Mouse (Mus musculus): ENCODE measurements around the gene Tbxa2r. TPM values are rescaled to one million over a fixed set of nuclear protein-coding genes. Genes with fewer than 3 reads are reported as not detected.

The Tbxa2r gene
- polyA plus RNA-seq, 2 experiments: 1.9 to 2.4 TPM

DNA sequence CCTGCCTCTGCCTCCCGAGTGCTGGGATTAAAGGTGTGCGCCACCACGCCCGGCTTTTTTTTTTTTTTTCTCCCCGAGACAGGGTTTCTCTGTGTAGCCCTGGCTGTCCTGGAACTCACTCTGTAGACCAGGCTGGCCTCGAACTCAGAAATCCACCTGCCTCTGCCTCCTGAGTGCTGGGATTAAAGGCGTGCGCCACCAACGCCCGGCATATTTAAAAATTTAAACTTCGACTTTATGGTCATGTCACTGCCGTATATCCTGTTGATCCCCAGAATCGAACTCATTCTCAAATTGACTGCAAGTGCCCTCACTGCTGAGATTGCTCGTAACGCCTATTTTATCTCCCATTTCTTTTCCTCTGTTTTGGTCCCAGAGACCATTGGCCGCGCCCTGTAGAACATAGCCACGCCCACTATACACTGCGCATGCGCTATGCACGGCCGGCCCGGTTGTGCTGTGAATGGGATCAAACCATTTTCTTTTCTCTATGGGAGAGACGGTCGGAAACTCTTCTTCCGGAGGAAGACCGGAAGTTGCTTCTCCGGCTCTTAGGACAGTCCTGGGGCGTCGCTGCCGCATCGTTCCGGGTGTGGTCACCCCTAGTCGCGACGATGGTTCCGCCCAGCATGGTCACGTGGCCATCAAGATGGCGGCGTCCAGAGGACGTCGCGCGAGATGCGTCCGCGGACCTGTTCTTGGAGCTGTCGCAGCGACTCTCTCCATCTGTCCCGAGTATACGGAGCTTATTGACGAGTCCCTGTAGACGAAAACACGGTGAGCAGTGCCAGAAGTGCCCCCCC lies 55.5 kb downstream of the Tbxa2r start, which contains the start of the genes Dohh and Gm48551:
Dohh (plus strand) TSS at position 627 of the 803 bp plus-strand sequence.
Gm48551 (plus strand) TSS at position 665 of the 803 bp plus-strand sequence.
- peaks cover 47 to 50% of the 10 kb centered on the region in 2 experiments for H3K4me1 ChIP-seq (replicated peaks; ENCODE audit: control insufficient read depth in 2 of 2, insufficient read depth in 2 of 2, low read length in 1 of 2)

DNA sequence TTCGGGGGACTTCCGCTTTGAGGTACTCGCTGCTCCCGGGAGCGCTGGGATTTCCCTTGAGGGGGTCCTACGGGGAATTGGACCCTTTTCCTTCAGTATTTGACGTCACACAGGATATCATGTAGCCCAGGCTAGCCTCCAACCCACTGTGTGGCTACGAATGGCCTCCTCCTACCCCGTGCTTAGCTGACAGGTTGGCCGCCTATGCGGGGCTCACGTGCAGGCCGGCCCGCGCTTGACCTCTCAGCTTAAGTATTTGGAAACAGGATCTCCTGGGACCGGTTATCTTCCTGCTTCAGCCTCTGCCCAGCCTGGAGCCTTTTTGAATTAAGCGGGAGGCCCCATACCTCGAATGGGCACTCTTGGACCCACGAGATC lies 56.1 kb downstream of the Tbxa2r start:
- peaks cover 11% of the 10 kb centered on the region for H3K36me3 ChIP-seq (replicated peaks; ENCODE audit: control insufficient read depth, insufficient read depth, low read depth)
- H3K9me3 ChIP-seq (ENCODE audit: control insufficient read depth, low read length): no peaks in the 10 kb centered on the region
- H3K4me2 ChIP-seq (ENCODE audit: low read depth): peak overlapping the region; percentile 93
- peak overlapping the region; percentile 87 to 98 for H3K4me3 ChIP-seq (ENCODE audit: insufficient read depth in 1 of 2, low read depth in 2 of 2, low read length in 2 of 2)
- TF ChIP-seq CTCF (IDR thresholded peaks at IDR 0.05; ENCODE audit: low read depth) (no peak), EP300 (IDR thresholded peaks at IDR 0.05; ENCODE audit: low read depth) (no peak)
- ATAC-seq (ENCODE audit: insufficient read depth) (no peak; the same call in 1 of the 2 replicates), DNase-seq (ENCODE audit: low read depth in 3 of 3, low spot score in 3 of 3) (no peak)
- peaks cover 42 to 44% of the 10 kb centered on the region in 2 experiments for H3K4me1 ChIP-seq (replicated peaks; ENCODE audit: control insufficient read depth in 2 of 2, insufficient read depth in 2 of 2, low read length in 1 of 2)
- under 1% methylated on average over 19 of the region's 19 CpGs for WGBS (ENCODE audit: insufficient replicate concordance)
- no peaks in the 10 kb centered on the region for H3K27me3 ChIP-seq (ENCODE audit: control insufficient read depth, insufficient read depth, low read length)
- peak overlapping the region; percentile 97 for H3K27ac ChIP-seq
- peak overlapping the region; percentile 92 for H3K9ac ChIP-seq (replicated peaks)

More for the DNA sequence above, 55.5 kb downstream of the Tbxa2r start, which contains the start of the genes Dohh and Gm48551:
- ATAC-seq (ENCODE audit: insufficient read depth): peak; percentile 78
- peak; percentile 98 for DNase-seq (ENCODE audit: low read depth in 3 of 3, low spot score in 3 of 3)
- no peaks in the 10 kb centered on the region for H3K27me3 ChIP-seq (ENCODE audit: control insufficient read depth, insufficient read depth, low read length)
- WGBS (ENCODE audit: insufficient replicate concordance): 4% methylated on average over 50 of the region's 54 CpGs
- H3K36me3 ChIP-seq (replicated peaks; ENCODE audit: control insufficient read depth, insufficient read depth, low read depth): peaks cover 11% of the 10 kb centered on the region
- H3K4me2 ChIP-seq (ENCODE audit: low read depth): peak within 1 kb of the TSS; percentile 93
- no peaks in the 10 kb centered on the region for H3K9me3 ChIP-seq (ENCODE audit: control insufficient read depth, low read length)
- peak; percentile 20; the same call in 1 of the 2 replicates for TF ChIP-seq CTCF (IDR thresholded peaks at IDR 0.05; ENCODE audit: low read depth)
- TF ChIP-seq EP300 (IDR thresholded peaks at IDR 0.05; ENCODE audit: low read depth): no peak
- peak within 1 kb of the TSS; percentile 87 to 98 for H3K4me3 ChIP-seq (ENCODE audit: insufficient read depth in 1 of 2, low read depth in 2 of 2, low read length in 2 of 2)
- peak within 1 kb of the TSS; percentile 92 for H3K9ac ChIP-seq (replicated peaks)
- peak within 1 kb of the TSS; percentile 97 for H3K27ac ChIP-seq

Other genes starting within 250 kb of the Tbxa2r start
Only the 30 nearest of the 33 such genes appear.
- 56.0 and 60.3 TPM in 2 replicates for gene Map2k2, start 222.8 kb upstream of the Tbxa2r start, polyA plus RNA-seq (2012; rRNA removed)
- 90.0 and 98.9 TPM in 2 replicates for gene Map2k2, start 222.8 kb upstream of the Tbxa2r start, polyA plus RNA-seq (2014; fragmentation: Nextera tagmentation; extraction: Ambion mirVana)
- 15.2 and 16.3 TPM in 2 replicates for gene Zbtb7a, start 193.5 kb upstream of the Tbxa2r start, polyA plus RNA-seq (2012; rRNA removed)
- 25.1 and 30.8 TPM in 2 replicates for gene Zbtb7a, start 193.5 kb upstream of the Tbxa2r start, polyA plus RNA-seq (2014; fragmentation: Nextera tagmentation; extraction: Ambion mirVana)
- 11.2 and 13.2 TPM in 2 replicates for gene Pias4, start 160.8 kb upstream of the Tbxa2r start, polyA plus RNA-seq (2012; rRNA removed)
- 14.9 and 19.0 TPM in 2 replicates for gene Pias4, start 160.8 kb upstream of the Tbxa2r start, polyA plus RNA-seq (2014; fragmentation: Nextera tagmentation; extraction: Ambion mirVana)
- gene Eef2, start 152.1 kb upstream of the Tbxa2r start, polyA plus RNA-seq (2012; rRNA removed): 476 and 570 TPM in 2 replicates
- 233 and 270 TPM in 2 replicates for gene Eef2, start 152.1 kb upstream of the Tbxa2r start, polyA plus RNA-seq (2014; fragmentation: Nextera tagmentation; extraction: Ambion mirVana)
- 16.6 and 17.6 TPM in 2 replicates for gene Dapk3, start 145.7 kb upstream of the Tbxa2r start, polyA plus RNA-seq (2012; rRNA removed)
- 13.0 and 16.5 TPM in 2 replicates for gene Dapk3, start 145.7 kb upstream of the Tbxa2r start, polyA plus RNA-seq (2014; fragmentation: Nextera tagmentation; extraction: Ambion mirVana)
- not detected in 2 replicates for gene 4930442H23Rik, start 144.9 kb upstream of the Tbxa2r start, polyA plus RNA-seq (2012; rRNA removed)
- gene 4930442H23Rik, start 144.9 kb upstream of the Tbxa2r start, polyA plus RNA-seq (2014; fragmentation: Nextera tagmentation; extraction: Ambion mirVana): not detected in 2 replicates
- not detected in 2 replicates for gene Nmrk2, start 126.7 kb upstream of the Tbxa2r start, polyA plus RNA-seq (2012; rRNA removed)
- gene Nmrk2, start 126.7 kb upstream of the Tbxa2r start, polyA plus RNA-seq (2014; fragmentation: Nextera tagmentation; extraction: Ambion mirVana): not detected in 2 replicates
- gene Atcay, start 97.9 kb upstream of the Tbxa2r start, polyA plus RNA-seq (2012; rRNA removed): 0.01 and 0.14 TPM in 2 replicates
- not detected in 2 replicates for gene Atcay, start 97.9 kb upstream of the Tbxa2r start, polyA plus RNA-seq (2014; fragmentation: Nextera tagmentation; extraction: Ambion mirVana)
- gene Zfr2, start 95.6 kb upstream of the Tbxa2r start, polyA plus RNA-seq (2012; rRNA removed): 0.39 and 0.46 TPM in 2 replicates
- 0.21 and 0.38 TPM in 2 replicates for gene Zfr2, start 95.6 kb upstream of the Tbxa2r start, polyA plus RNA-seq (2014; fragmentation: Nextera tagmentation; extraction: Ambion mirVana)
- 0.74 and 1.1 TPM in 2 replicates for gene Matk, start 75.8 kb upstream of the Tbxa2r start, polyA plus RNA-seq (2012; rRNA removed)
- 1.3 and 1.6 TPM in 2 replicates for gene Matk, start 75.8 kb upstream of the Tbxa2r start, polyA plus RNA-seq (2014; fragmentation: Nextera tagmentation; extraction: Ambion mirVana)
- 42.8 and 49.9 TPM in 2 replicates for gene Mrpl54, start 61.8 kb upstream of the Tbxa2r start, polyA plus RNA-seq (2012; rRNA removed)
- 113 and 120 TPM in 2 replicates for gene Mrpl54, start 61.8 kb upstream of the Tbxa2r start, polyA plus RNA-seq (2014; fragmentation: Nextera tagmentation; extraction: Ambion mirVana)
- 14.3 and 14.6 TPM in 2 replicates for gene Apba3, start 61.8 kb upstream of the Tbxa2r start, polyA plus RNA-seq (2012; rRNA removed)
- 15.7 and 16.1 TPM in 2 replicates for gene Apba3, start 61.8 kb upstream of the Tbxa2r start, polyA plus RNA-seq (2014; fragmentation: Nextera tagmentation; extraction: Ambion mirVana)
- 0.38 and 0.40 TPM in 2 replicates for gene Tjp3, start 37.1 kb upstream of the Tbxa2r start, polyA plus RNA-seq (2012; rRNA removed)
- gene Tjp3, start 37.1 kb upstream of the Tbxa2r start, polyA plus RNA-seq (2014; fragmentation: Nextera tagmentation; extraction: Ambion mirVana): 0.20 and 0.37 TPM in 2 replicates
- gene Pip5k1c, start 35.8 kb upstream of the Tbxa2r start, polyA plus RNA-seq (2012; rRNA removed): 12.8 and 13.1 TPM in 2 replicates
- 10.5 and 12.5 TPM in 2 replicates for gene Pip5k1c, start 35.8 kb upstream of the Tbxa2r start, polyA plus RNA-seq (2014; fragmentation: Nextera tagmentation; extraction: Ambion mirVana)
- gene Cactin, start 7.6 kb upstream of the Tbxa2r start, polyA plus RNA-seq (2012; rRNA removed): 20.8 and 24.3 TPM in 2 replicates
- 12.1 and 16.6 TPM in 2 replicates for gene Cactin, start 7.6 kb upstream of the Tbxa2r start, polyA plus RNA-seq (2014; fragmentation: Nextera tagmentation; extraction: Ambion mirVana)
- gene Gipc3, start 14.5 kb downstream of the Tbxa2r start, polyA plus RNA-seq (2012; rRNA removed): 0.01 TPM in 2 replicates
- not detected in 2 replicates for gene Gipc3, start 14.5 kb downstream of the Tbxa2r start, polyA plus RNA-seq (2014; fragmentation: Nextera tagmentation; extraction: Ambion mirVana)
- 20.6 and 24.9 TPM in 2 replicates for gene Hmg20b, start 21.7 kb downstream of the Tbxa2r start, polyA plus RNA-seq (2012; rRNA removed)
- 20.3 and 23.7 TPM in 2 replicates for gene Hmg20b, start 21.7 kb downstream of the Tbxa2r start, polyA plus RNA-seq (2014; fragmentation: Nextera tagmentation; extraction: Ambion mirVana)
- 8.4 and 9.3 TPM in 2 replicates for gene Mfsd12, start 28.8 kb downstream of the Tbxa2r start, polyA plus RNA-seq (2012; rRNA removed)
- gene Mfsd12, start 28.8 kb downstream of the Tbxa2r start, polyA plus RNA-seq (2014; fragmentation: Nextera tagmentation; extraction: Ambion mirVana): 6.1 and 8.3 TPM in 2 replicates
- gene 4930404N11Rik, start 37.1 kb downstream of the Tbxa2r start, polyA plus RNA-seq (2012; rRNA removed): 0.55 and 0.78 TPM in 2 replicates
- gene 4930404N11Rik, start 37.1 kb downstream of the Tbxa2r start, polyA plus RNA-seq (2014; fragmentation: Nextera tagmentation; extraction: Ambion mirVana): 0.44 and 0.60 TPM in 2 replicates
- 73.1 and 86.2 TPM in 2 replicates for gene Fzr1, start 49.8 kb downstream of the Tbxa2r start, polyA plus RNA-seq (2012; rRNA removed)
- 80.5 and 85.2 TPM in 2 replicates for gene Fzr1, start 49.8 kb downstream of the Tbxa2r start, polyA plus RNA-seq (2014; fragmentation: Nextera tagmentation; extraction: Ambion mirVana)
- 29.8 and 32.2 TPM in 2 replicates for gene Dohh, start 55.7 kb downstream of the Tbxa2r start, polyA plus RNA-seq (2012; rRNA removed)
- 35.0 and 39.7 TPM in 2 replicates for gene Dohh, start 55.7 kb downstream of the Tbxa2r start, polyA plus RNA-seq (2014; fragmentation: Nextera tagmentation; extraction: Ambion mirVana)
- 1.0 and 1.7 TPM in 2 replicates for gene Gm48551, start 55.7 kb downstream of the Tbxa2r start, polyA plus RNA-seq (2012; rRNA removed)
- 0.37 and 0.47 TPM in 2 replicates for gene Gm48551, start 55.7 kb downstream of the Tbxa2r start, polyA plus RNA-seq (2014; fragmentation: Nextera tagmentation; extraction: Ambion mirVana)
- 0.78 and 0.90 TPM in 2 replicates for gene Gm48552, start 60.3 kb downstream of the Tbxa2r start, polyA plus RNA-seq (2012; rRNA removed)
- 0.21 and 0.36 TPM in 2 replicates for gene Gm48552, start 60.3 kb downstream of the Tbxa2r start, polyA plus RNA-seq (2014; fragmentation: Nextera tagmentation; extraction: Ambion mirVana)
- 1.6 and 1.9 TPM in 2 replicates for gene Smim24, start 64.3 kb downstream of the Tbxa2r start, polyA plus RNA-seq (2012; rRNA removed)
- 1.7 and 1.8 TPM in 2 replicates for gene Smim24, start 64.3 kb downstream of the Tbxa2r start, polyA plus RNA-seq (2014; fragmentation: Nextera tagmentation; extraction: Ambion mirVana)
- gene Nfic, start 126.9 kb downstream of the Tbxa2r start, polyA plus RNA-seq (2012; rRNA removed): 1.2 and 1.3 TPM in 2 replicates
- gene Nfic, start 126.9 kb downstream of the Tbxa2r start, polyA plus RNA-seq (2014; fragmentation: Nextera tagmentation; extraction: Ambion mirVana): 4.6 and 7.3 TPM in 2 replicates
- gene Celf5, start 154.0 kb downstream of the Tbxa2r start, polyA plus RNA-seq (2012; rRNA removed): 0.02 and 0.32 TPM in 2 replicates
- not detected in 2 replicates for gene Celf5, start 154.0 kb downstream of the Tbxa2r start, polyA plus RNA-seq (2014; fragmentation: Nextera tagmentation; extraction: Ambion mirVana)
- gene Ncln, start 167.7 kb downstream of the Tbxa2r start, polyA plus RNA-seq (2012; rRNA removed): 55.7 and 71.3 TPM in 2 replicates
- 23.7 and 29.4 TPM in 2 replicates for gene Ncln, start 167.7 kb downstream of the Tbxa2r start, polyA plus RNA-seq (2014; fragmentation: Nextera tagmentation; extraction: Ambion mirVana)
- gene S1pr4, start 171.4 kb downstream of the Tbxa2r start, polyA plus RNA-seq (2012; rRNA removed): 1.5 and 1.8 TPM in 2 replicates
- 1.4 and 1.5 TPM in 2 replicates for gene S1pr4, start 171.4 kb downstream of the Tbxa2r start, polyA plus RNA-seq (2014; fragmentation: Nextera tagmentation; extraction: Ambion mirVana)
- gene Gna15, start 195.5 kb downstream of the Tbxa2r start, polyA plus RNA-seq (2012; rRNA removed): 4.2 and 4.6 TPM in 2 replicates
- gene Gna15, start 195.5 kb downstream of the Tbxa2r start, polyA plus RNA-seq (2014; fragmentation: Nextera tagmentation; extraction: Ambion mirVana): 3.2 and 4.7 TPM in 2 replicates
- gene Gna11, start 216.5 kb downstream of the Tbxa2r start, polyA plus RNA-seq (2012; rRNA removed): 14.8 and 17.0 TPM in 2 replicates
- 17.3 and 17.4 TPM in 2 replicates for gene Gna11, start 216.5 kb downstream of the Tbxa2r start, polyA plus RNA-seq (2014; fragmentation: Nextera tagmentation; extraction: Ambion mirVana)